ENCODE assay signal across 25 mouse cellular contexts in genomic region chr5:128336841-128337240, GRCm38 (mm10).
"Had no signal": no experiment of that assay in that cellular context is flagged by ENCODE, and none has a peak within 500 bp of the region (broad histone marks: within the 10 kb centered on the region; RNA-seq: fewer than 3 reads in every experiment).

No protein-coding gene starts in this region.

- ATAC-seq: forebrain, embryonic 15.5 days; intestine, embryonic 16.5 days; liver, embryonic 12.5 days had no signal

- H3K9ac ChIP-seq: forebrain, embryonic 15.5 days; heart, embryonic 13.5 days; heart, embryonic 15.5 days; hindbrain, embryonic 13.5 days; kidney, embryonic 15.5 days; limb, embryonic 13.5 days; limb, embryonic 15.5 days; liver, embryonic 12.5 days; liver, embryonic 14.5 days had no signal

- DNase-seq: gastrocnemius, postnatal 14 days; gastrocnemius, postnatal 36 days; heart, adult 18-20 months; heart, postnatal 14 days; heart, postnatal 36 days; kidney, adult 11 months; kidney, adult 2 months; kidney, adult 9 months; kidney, postnatal 14 days; kidney, postnatal 36 days; layer of hippocampus, adult 9-11 months; layer of hippocampus, postnatal 36 days; left cerebral cortex, postnatal 4 days had no signal

- H3K4me2 ChIP-seq: forebrain, embryonic 15.5 days; heart, embryonic 11.5 days; heart, embryonic 13.5 days; heart, embryonic 15.5 days; hindbrain, embryonic 13.5 days; kidney, embryonic 15.5 days; limb, embryonic 13.5 days; limb, embryonic 15.5 days; liver, embryonic 12.5 days had no signal

- H3K9me3 ChIP-seq: forebrain, embryonic 15.5 days; heart, embryonic 13.5 days; heart, embryonic 15.5 days; hindbrain, embryonic 13.5 days; kidney, embryonic 15.5 days; limb, embryonic 13.5 days; limb, embryonic 15.5 days had no signal

- H3K27ac ChIP-seq: forebrain, embryonic 15.5 days; heart, embryonic 13.5 days; heart, embryonic 15.5 days; hindbrain, embryonic 13.5 days; kidney, embryonic 15.5 days; kidney, postnatal 0 days; limb, embryonic 13.5 days; limb, embryonic 15.5 days; liver, embryonic 12.5 days; liver, embryonic 14.5 days had no signal

- H3K36me3 ChIP-seq: forebrain, embryonic 15.5 days; heart, embryonic 13.5 days; heart, embryonic 15.5 days; hindbrain, embryonic 13.5 days; kidney, embryonic 15.5 days; limb, embryonic 13.5 days; limb, embryonic 15.5 days; liver, embryonic 12.5 days had no signal

- H3K27me3 ChIP-seq: forebrain, embryonic 15.5 days; heart, embryonic 13.5 days; heart, embryonic 15.5 days; hindbrain, embryonic 13.5 days; kidney, embryonic 15.5 days; limb, embryonic 13.5 days; limb, embryonic 15.5 days; liver, embryonic 12.5 days had no signal

- H3K4me3 ChIP-seq: forebrain, embryonic 15.5 days; heart, embryonic 13.5 days; heart, embryonic 15.5 days; hindbrain, embryonic 13.5 days; kidney, embryonic 15.5 days; limb, embryonic 13.5 days; limb, embryonic 15.5 days; liver, embryonic 12.5 days had no signal

- H3K4me1 ChIP-seq: forebrain, embryonic 15.5 days; heart, embryonic 13.5 days; heart, embryonic 15.5 days; kidney, embryonic 15.5 days; limb, embryonic 15.5 days; liver, embryonic 12.5 days had no signal
